Mouse (Mus musculus): ENCODE measurements around the gene Dhx35. TPM values are rescaled to one million over a fixed set of nuclear protein-coding genes. Genes with fewer than 3 reads are reported as not detected.

Gene Dhx35
- 2.9 and 3.3 TPM in 2 replicates for polyA plus RNA-seq (2015; fragmentation: Nextera tagmentation; extraction: Ambion mirVana)

GRCm38 (mm10) chr2:158794494-158795004 lies at the start of gene Dhx35:
Dhx35 (plus strand) TSS chr2:158794807.
- H3K9me3 ChIP-seq (replicated peaks; ENCODE audit: control insufficient read depth, low read length) = no peaks in the 10 kb centered on the region
- 0% methylated on average over 32 of the region's 33 CpGs for WGBS (ENCODE audit: insufficient replicate concordance)
- ATAC-seq (ENCODE audit: low read depth) = peak; percentile 98

DNA sequence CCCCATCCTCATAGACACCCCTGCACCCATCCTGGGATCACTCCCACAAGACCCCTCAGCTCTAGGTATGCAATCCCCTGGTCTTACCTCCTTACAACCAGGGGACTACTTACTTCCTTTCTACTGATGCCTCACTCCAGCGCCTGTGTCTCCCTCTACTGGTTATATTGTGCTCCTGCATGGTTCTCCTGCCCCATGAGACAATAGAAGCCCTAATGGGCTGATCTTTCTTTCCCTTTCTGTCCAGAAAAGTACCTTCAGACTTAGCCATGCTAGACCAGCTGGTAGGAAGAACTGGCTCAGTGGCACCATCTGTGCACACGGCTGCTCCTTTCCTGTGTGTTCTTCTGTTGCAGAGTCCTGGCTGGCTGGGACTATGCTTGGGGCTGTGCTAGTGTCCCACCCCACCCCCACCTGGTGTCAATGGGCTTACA lies 49.5 kb upstream of the Dhx35 start:
- Histone ChIP-seq H3K27me3 (ENCODE audit: control insufficient read depth, insufficient read depth, low read depth, low read length) (no peaks in the 10 kb centered on the region), H3K4me1 (ENCODE audit: control insufficient read depth, low read depth, low read length) (no peaks in the 10 kb centered on the region), H3K27ac (ENCODE audit: low read length) (no peak overlapping the region), H3K9me3 (replicated peaks; ENCODE audit: control insufficient read depth, low read length) (no peaks in the 10 kb centered on the region), H3K4me3 (ENCODE audit: low read depth, low read length) (no peak overlapping the region), H3K4me2 (ENCODE audit: low read depth, low read length) (no peak overlapping the region), H3K9ac (ENCODE audit: low read depth, low read length) (no peak overlapping the region), H3K36me3 (ENCODE audit: control insufficient read depth, insufficient read depth) (no peaks in the 10 kb centered on the region)
- no peak for ATAC-seq (ENCODE audit: low read depth)
- WGBS (ENCODE audit: insufficient replicate concordance) = 9% methylated on average over 2 of the region's 2 CpGs

More at GRCm38 (mm10) chr2:158794494-158795004, at the start of gene Dhx35:
- H3K27me3 ChIP-seq (ENCODE audit: control insufficient read depth, insufficient read depth, low read depth, low read length) = no peaks in the 10 kb centered on the region
- H3K4me1 ChIP-seq (ENCODE audit: control insufficient read depth, low read depth, low read length) = peaks cover 10% of the 10 kb centered on the region
- H3K27ac ChIP-seq (ENCODE audit: low read length) = peak within 1 kb of the TSS; percentile 82
- H3K9ac ChIP-seq (ENCODE audit: low read depth, low read length) = peak within 1 kb of the TSS; percentile 74
- H3K4me3 ChIP-seq (ENCODE audit: low read depth, low read length) = peak within 1 kb of the TSS; percentile 82
- H3K4me2 ChIP-seq (ENCODE audit: low read depth, low read length) = peak within 1 kb of the TSS; percentile 72
- no peaks in the 10 kb centered on the region for H3K36me3 ChIP-seq (ENCODE audit: control insufficient read depth, insufficient read depth)

- WGBS (ENCODE audit: insufficient replicate concordance) = 52% methylated on average over 11 of the region's 11 CpGs
- Histone ChIP-seq H3K9ac (ENCODE audit: low read depth, low read length) (no peak overlapping the region), H3K4me1 (ENCODE audit: control insufficient read depth, low read depth, low read length) (no peaks in the 10 kb centered on the region), H3K36me3 (ENCODE audit: control insufficient read depth, insufficient read depth) (no peaks in the 10 kb centered on the region), H3K9me3 (replicated peaks; ENCODE audit: control insufficient read depth, low read length) (no peaks in the 10 kb centered on the region), H3K27ac (ENCODE audit: low read length) (no peak overlapping the region), H3K4me3 (ENCODE audit: low read depth, low read length) (no peak overlapping the region), H3K27me3 (ENCODE audit: control insufficient read depth, insufficient read depth, low read depth, low read length) (no peaks in the 10 kb centered on the region), H3K4me2 (ENCODE audit: low read depth, low read length) (no peak overlapping the region)
- ATAC-seq (ENCODE audit: low read depth) = no peak
These were observed 48.4 kb upstream of the Dhx35 start for GRCm38 (mm10) chr2:158746164-158746563.

DNA sequence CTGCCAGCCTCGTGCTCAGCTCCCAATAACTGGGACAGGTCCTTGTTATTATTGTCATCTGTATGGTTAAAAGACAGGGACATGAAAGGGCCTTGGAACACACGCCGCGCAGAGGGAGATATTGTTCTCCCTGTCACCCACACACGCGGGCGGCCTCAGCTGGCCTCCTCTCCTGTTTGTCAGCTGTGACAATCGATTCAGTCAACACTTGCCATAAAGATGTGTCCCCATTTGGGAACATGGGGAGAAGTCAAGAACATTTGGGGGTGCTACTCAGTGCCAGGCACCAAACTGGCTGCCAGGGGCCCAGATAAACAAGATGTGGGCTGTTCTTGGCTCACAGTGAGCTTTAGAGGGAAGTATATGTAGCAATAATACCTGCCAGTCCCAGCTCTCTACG lies 45.2 kb upstream of the Dhx35 start:
- Histone ChIP-seq H3K9ac (ENCODE audit: low read depth, low read length) (no peak overlapping the region), H3K4me2 (ENCODE audit: low read depth, low read length) (no peak overlapping the region), H3K4me3 (ENCODE audit: low read depth, low read length) (no peak overlapping the region), H3K9me3 (replicated peaks; ENCODE audit: control insufficient read depth, low read length) (no peaks in the 10 kb centered on the region), H3K4me1 (ENCODE audit: control insufficient read depth, low read depth, low read length) (no peaks in the 10 kb centered on the region), H3K27ac (ENCODE audit: low read length) (no peak overlapping the region), H3K36me3 (ENCODE audit: control insufficient read depth, insufficient read depth) (no peaks in the 10 kb centered on the region), H3K27me3 (ENCODE audit: control insufficient read depth, insufficient read depth, low read depth, low read length) (no peaks in the 10 kb centered on the region)
- ATAC-seq (ENCODE audit: low read depth) = no peak
- WGBS (ENCODE audit: insufficient replicate concordance) = 82% methylated on average over 9 of the region's 9 CpGs

DNA sequence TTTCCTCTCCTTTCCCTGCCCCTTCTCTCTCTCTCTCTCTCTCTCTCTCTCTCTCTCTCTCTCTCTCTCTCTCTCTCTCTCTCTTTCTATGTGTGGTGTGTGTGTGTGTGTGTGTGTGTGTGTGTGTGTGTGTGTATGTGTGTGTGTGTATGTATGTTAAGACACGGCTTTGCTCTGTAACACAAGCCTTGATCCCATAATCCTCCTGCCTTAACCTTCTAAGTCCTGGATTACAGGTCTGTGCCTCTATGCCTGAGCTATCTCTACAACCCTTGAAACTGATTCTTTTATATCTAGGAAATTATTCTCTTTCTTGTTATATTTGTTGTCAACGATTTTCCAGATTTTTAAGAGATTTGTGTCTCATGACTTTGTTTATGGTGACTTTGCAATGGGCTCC lies 34.4 kb upstream of the Dhx35 start:
- no peaks in the 10 kb centered on the region for H3K4me1 ChIP-seq (ENCODE audit: control insufficient read depth, low read depth, low read length)
- no peak overlapping the region for H3K4me3 ChIP-seq (ENCODE audit: low read depth, low read length)
- ATAC-seq (ENCODE audit: low read depth) = no peak
- 54% methylated on average over 2 of the region's 2 CpGs for WGBS (ENCODE audit: insufficient replicate concordance)
- H3K36me3 ChIP-seq (ENCODE audit: control insufficient read depth, insufficient read depth) = no peaks in the 10 kb centered on the region
- no peak overlapping the region for H3K9ac ChIP-seq (ENCODE audit: low read depth, low read length)
- H3K27me3 ChIP-seq (ENCODE audit: control insufficient read depth, insufficient read depth, low read depth, low read length) = no peaks in the 10 kb centered on the region
- no peaks in the 10 kb centered on the region for H3K9me3 ChIP-seq (replicated peaks; ENCODE audit: control insufficient read depth, low read length)
- no peak overlapping the region for H3K27ac ChIP-seq (ENCODE audit: low read length)
- no peak overlapping the region for H3K4me2 ChIP-seq (ENCODE audit: low read depth, low read length)

DNA sequence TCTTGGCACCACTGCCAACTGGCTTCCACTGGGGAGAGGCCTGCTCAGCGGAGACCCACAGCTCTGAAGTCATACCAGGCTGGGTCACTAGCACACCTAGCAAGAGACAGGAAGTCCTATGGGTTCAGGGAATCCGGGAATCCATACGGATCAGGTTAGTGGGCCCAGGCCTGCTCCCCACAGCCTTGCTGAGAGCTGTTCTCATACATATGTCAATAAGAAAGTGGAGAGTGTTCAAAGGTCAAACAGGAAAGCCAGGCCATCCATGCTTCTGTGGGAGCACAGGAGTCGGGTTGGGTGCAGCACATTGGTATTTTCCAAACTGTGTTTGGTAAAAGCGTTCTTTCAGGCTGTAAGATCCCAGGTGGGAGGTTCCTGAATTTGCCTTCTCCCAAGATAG lies 32.3 kb upstream of the Dhx35 start:
- no peak overlapping the region for H3K9ac ChIP-seq (ENCODE audit: low read depth, low read length)
- H3K27ac ChIP-seq (ENCODE audit: low read length) = no peak overlapping the region
- H3K27me3 ChIP-seq (ENCODE audit: control insufficient read depth, insufficient read depth, low read depth, low read length) = no peaks in the 10 kb centered on the region
- no peak overlapping the region for H3K4me2 ChIP-seq (ENCODE audit: low read depth, low read length)
- no peaks in the 10 kb centered on the region for H3K9me3 ChIP-seq (replicated peaks; ENCODE audit: control insufficient read depth, low read length)
- no peaks in the 10 kb centered on the region for H3K36me3 ChIP-seq (ENCODE audit: control insufficient read depth, insufficient read depth)
- 54% methylated on average over 5 of the region's 5 CpGs for WGBS (ENCODE audit: insufficient replicate concordance)
- ATAC-seq (ENCODE audit: low read depth) = no peak
- H3K4me3 ChIP-seq (ENCODE audit: low read depth, low read length) = no peak overlapping the region
- H3K4me1 ChIP-seq (ENCODE audit: control insufficient read depth, low read depth, low read length) = peaks cover 2% of the 10 kb centered on the region; the same call in 1 of the 2 replicates

- H3K27ac ChIP-seq (ENCODE audit: low read length) = peak within 1 kb of the TSS; percentile 84
- H3K4me1 ChIP-seq (ENCODE audit: control insufficient read depth, low read depth, low read length) = peaks cover 36% of the 10 kb centered on the region
- under 1% methylated on average over 48 of the region's 48 CpGs for WGBS (ENCODE audit: insufficient replicate concordance)
- no peaks in the 10 kb centered on the region for H3K9me3 ChIP-seq (replicated peaks; ENCODE audit: control insufficient read depth, low read length)
- H3K9ac ChIP-seq (ENCODE audit: low read depth, low read length) = peak within 1 kb of the TSS; percentile 81
- ATAC-seq (ENCODE audit: low read depth) = peak; percentile 95
- H3K36me3 ChIP-seq (ENCODE audit: control insufficient read depth, insufficient read depth) = peaks cover 4% of the 10 kb centered on the region
- peak within 1 kb of the TSS; percentile 97 for H3K4me2 ChIP-seq (ENCODE audit: low read depth, low read length)
- no peaks in the 10 kb centered on the region for H3K27me3 ChIP-seq (ENCODE audit: control insufficient read depth, insufficient read depth, low read depth, low read length)
- H3K4me3 ChIP-seq (ENCODE audit: low read depth, low read length) = peak within 1 kb of the TSS; percentile 74
These were observed 26.8 kb upstream of the Dhx35 start, which contains the start of gene Fam83d for GRCm38 (mm10) chr2:158767742-158768339. Fam83d (plus strand) TSS chr2:158768093.

- H3K4me1 ChIP-seq (ENCODE audit: control insufficient read depth, low read depth, low read length) = peaks cover 36% of the 10 kb centered on the region
- peak overlapping the region; percentile 84 for H3K27ac ChIP-seq (ENCODE audit: low read length)
- H3K9me3 ChIP-seq (replicated peaks; ENCODE audit: control insufficient read depth, low read length) = no peaks in the 10 kb centered on the region
- peak overlapping the region; percentile 81 for H3K9ac ChIP-seq (ENCODE audit: low read depth, low read length)
- WGBS (ENCODE audit: insufficient replicate concordance) = 0% methylated on average over 37 of the region's 37 CpGs
- H3K27me3 ChIP-seq (ENCODE audit: control insufficient read depth, insufficient read depth, low read depth, low read length) = no peaks in the 10 kb centered on the region
- peak overlapping the region; percentile 97 for H3K4me2 ChIP-seq (ENCODE audit: low read depth, low read length)
- ATAC-seq (ENCODE audit: low read depth) = peak; percentile 44
- H3K4me3 ChIP-seq (ENCODE audit: low read depth, low read length) = peak overlapping the region; percentile 74
- peaks cover 5% of the 10 kb centered on the region for H3K36me3 ChIP-seq (ENCODE audit: control insufficient read depth, insufficient read depth)
These were observed 26.3 kb upstream of the Dhx35 start for GRCm38 (mm10) chr2:158768350-158768749.

DNA sequence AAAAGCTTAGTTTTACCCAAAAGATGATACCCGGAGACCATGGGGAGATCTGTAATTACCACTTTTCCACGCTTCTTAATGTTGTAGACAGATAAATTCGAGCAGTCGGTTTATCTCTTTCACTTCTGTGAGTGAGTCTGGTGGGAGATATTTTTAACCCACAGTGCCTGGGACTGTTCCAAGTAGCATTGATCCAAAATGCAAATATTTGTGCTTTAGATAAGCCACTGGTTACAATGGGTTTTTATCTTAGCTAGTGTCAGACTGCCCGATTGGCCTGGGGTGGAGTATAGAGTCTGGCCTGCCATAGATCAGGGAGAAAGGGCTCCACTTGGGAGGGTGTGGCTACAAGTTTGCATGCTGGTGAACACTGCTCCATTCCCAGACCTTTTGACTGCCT lies 25.8 kb upstream of the Dhx35 start:
- no peaks in the 10 kb centered on the region for H3K27me3 ChIP-seq (ENCODE audit: control insufficient read depth, insufficient read depth, low read depth, low read length)
- no peaks in the 10 kb centered on the region for H3K9me3 ChIP-seq (replicated peaks; ENCODE audit: control insufficient read depth, low read length)
- H3K9ac ChIP-seq (ENCODE audit: low read depth, low read length) = peak overlapping the region; percentile 81
- peaks cover 36% of the 10 kb centered on the region for H3K4me1 ChIP-seq (ENCODE audit: control insufficient read depth, low read depth, low read length)
- peak; percentile 58 for ATAC-seq (ENCODE audit: low read depth)
- H3K36me3 ChIP-seq (ENCODE audit: control insufficient read depth, insufficient read depth) = peaks cover 5% of the 10 kb centered on the region
- H3K4me3 ChIP-seq (ENCODE audit: low read depth, low read length) = peak overlapping the region; percentile 74
- peak overlapping the region; percentile 84 for H3K27ac ChIP-seq (ENCODE audit: low read length)
- WGBS (ENCODE audit: insufficient replicate concordance) = 2% methylated on average over 5 of the region's 5 CpGs
- H3K4me2 ChIP-seq (ENCODE audit: low read depth, low read length) = peak overlapping the region; percentile 97

Measured in liver, embryonic 16.5 days (tissue).